Mouse (Mus musculus): ENCODE results near the gene Spint2. TPM values are rescaled to one million over a fixed set of nuclear protein-coding genes. Genes with fewer than 3 reads are reported as not detected.

The Spint2 gene
- polyA plus RNA-seq, 2 experiments, result 14.6 to 22.3 TPM

- Histone ChIP-seq H3K27ac (no peak overlapping the region), H3K27me3 (ENCODE audit: control insufficient read depth, insufficient read depth, low read length) (no peaks in the 10 kb centered on the region), H3K4me1 (replicated peaks; ENCODE audit: control insufficient read depth in 2 of 2, insufficient read depth in 2 of 2, low read length in 1 of 2) (peaks cover 7 to 21% of the 10 kb centered on the region in 2 experiments), H3K9ac (replicated peaks) (no peak overlapping the region), H3K4me2 (ENCODE audit: low read depth) (peak overlapping the region; percentile 25), H3K9me3 (ENCODE audit: control insufficient read depth, low read length) (no peaks in the 10 kb centered on the region), H3K36me3 (replicated peaks; ENCODE audit: control insufficient read depth, insufficient read depth, low read depth) (no peaks in the 10 kb centered on the region), H3K4me3 (ENCODE audit: insufficient read depth in 1 of 2, low read depth in 2 of 2, low read length in 2 of 2) (no peak overlapping the region)
- TF ChIP-seq CTCF (IDR thresholded peaks at IDR 0.05; ENCODE audit: low read depth), result no peak
- TF ChIP-seq EP300 (IDR thresholded peaks at IDR 0.05; ENCODE audit: low read depth), result peak; percentile 13; the same call in 1 of the 2 replicates
- ATAC-seq (ENCODE audit: insufficient read depth) (peak; percentile 61), DNase-seq (ENCODE audit: low read depth in 3 of 3, low spot score in 3 of 3) (no peak)
- 5% methylated on average over 18 of the region's 18 CpGs for WGBS (ENCODE audit: insufficient replicate concordance)
Measured at GRCm38 (mm10) chr7:29318115-29318911, 36.6 kb upstream of the Spint2 start.

- no peaks in the 10 kb centered on the region for H3K9me3 ChIP-seq (ENCODE audit: control insufficient read depth, low read length)
- WGBS (ENCODE audit: insufficient replicate concordance), result 3% methylated on average over 2 of the region's 2 CpGs
- no peaks in the 10 kb centered on the region for H3K27me3 ChIP-seq (ENCODE audit: control insufficient read depth, insufficient read depth, low read length)
- no peak overlapping the region for H3K4me3 ChIP-seq (ENCODE audit: insufficient read depth in 1 of 2, low read depth in 2 of 2, low read length in 2 of 2)
- TF ChIP-seq EP300 (IDR thresholded peaks at IDR 0.05; ENCODE audit: low read depth) (no peak), CTCF (IDR thresholded peaks at IDR 0.05; ENCODE audit: low read depth) (no peak)
- ATAC-seq (ENCODE audit: insufficient read depth) (no peak), DNase-seq (ENCODE audit: low read depth in 3 of 3, low spot score in 3 of 3) (no peak)
- no peak overlapping the region for H3K27ac ChIP-seq
- no peaks in the 10 kb centered on the region for H3K36me3 ChIP-seq (replicated peaks; ENCODE audit: control insufficient read depth, insufficient read depth, low read depth)
- peak overlapping the region; percentile 25; the same call in 1 of the 2 replicates for H3K4me2 ChIP-seq (ENCODE audit: low read depth)
- peaks cover 7 to 21% of the 10 kb centered on the region in 2 experiments for H3K4me1 ChIP-seq (replicated peaks; ENCODE audit: control insufficient read depth in 2 of 2, insufficient read depth in 2 of 2, low read length in 1 of 2)
- H3K9ac ChIP-seq (replicated peaks), result no peak overlapping the region
Measured at GRCm38 (mm10) chr7:29317558-29317957, 35.8 kb upstream of the Spint2 start.

- H3K9me3 ChIP-seq (ENCODE audit: control insufficient read depth, low read length), result no peaks in the 10 kb centered on the region
- TF ChIP-seq CTCF (IDR thresholded peaks at IDR 0.05; ENCODE audit: low read depth) (no peak), EP300 (IDR thresholded peaks at IDR 0.05; ENCODE audit: low read depth) (no peak)
- H3K27ac ChIP-seq, result no peak overlapping the region
- no peak for ATAC-seq (ENCODE audit: insufficient read depth)
- WGBS (ENCODE audit: insufficient replicate concordance), result 16% methylated on average over 6 of the region's 10 CpGs
- H3K27me3 ChIP-seq (ENCODE audit: control insufficient read depth, insufficient read depth, low read length), result no peaks in the 10 kb centered on the region
- DNase-seq (ENCODE audit: low read depth in 3 of 3, low spot score in 3 of 3), result no peak
- H3K36me3 ChIP-seq (replicated peaks; ENCODE audit: control insufficient read depth, insufficient read depth, low read depth), result no peaks in the 10 kb centered on the region
- H3K4me2 ChIP-seq (ENCODE audit: low read depth), result no peak overlapping the region
- H3K4me3 ChIP-seq (ENCODE audit: insufficient read depth in 1 of 2, low read depth in 2 of 2, low read length in 2 of 2), result no peak overlapping the region
- no peak overlapping the region for H3K9ac ChIP-seq (replicated peaks)
- peaks cover 7 to 21% of the 10 kb centered on the region in 2 experiments for H3K4me1 ChIP-seq (replicated peaks; ENCODE audit: control insufficient read depth in 2 of 2, insufficient read depth in 2 of 2, low read length in 1 of 2)
Measured at GRCm38 (mm10) chr7:29316976-29317375, 35.3 kb upstream of the Spint2 start.

GRCm38 (mm10) chr7:29316137-29316734 lies 34.5 kb upstream of the Spint2 start:
- 64% methylated on average over 17 of the region's 17 CpGs for WGBS (ENCODE audit: insufficient replicate concordance)
- Histone ChIP-seq H3K27me3 (ENCODE audit: control insufficient read depth, insufficient read depth, low read length) (no peaks in the 10 kb centered on the region), H3K4me1 (replicated peaks; ENCODE audit: control insufficient read depth in 2 of 2, insufficient read depth in 2 of 2, low read length in 1 of 2) (peaks cover 7 to 21% of the 10 kb centered on the region in 2 experiments), H3K4me2 (ENCODE audit: low read depth) (no peak overlapping the region), H3K27ac (no peak overlapping the region), H3K9me3 (ENCODE audit: control insufficient read depth, low read length) (no peaks in the 10 kb centered on the region), H3K9ac (replicated peaks) (no peak overlapping the region), H3K36me3 (replicated peaks; ENCODE audit: control insufficient read depth, insufficient read depth, low read depth) (no peaks in the 10 kb centered on the region), H3K4me3 (ENCODE audit: insufficient read depth in 1 of 2, low read depth in 2 of 2, low read length in 2 of 2) (no peak overlapping the region)
- DNase-seq (ENCODE audit: low read depth in 3 of 3, low spot score in 3 of 3) (no peak), ATAC-seq (ENCODE audit: insufficient read depth) (no peak)
- no peak for TF ChIP-seq CTCF (IDR thresholded peaks at IDR 0.05; ENCODE audit: low read depth)
- no peak for TF ChIP-seq EP300 (IDR thresholded peaks at IDR 0.05; ENCODE audit: low read depth)
